ENCODE assay signal across 9 mouse cellular contexts in the genomic region with DNA sequence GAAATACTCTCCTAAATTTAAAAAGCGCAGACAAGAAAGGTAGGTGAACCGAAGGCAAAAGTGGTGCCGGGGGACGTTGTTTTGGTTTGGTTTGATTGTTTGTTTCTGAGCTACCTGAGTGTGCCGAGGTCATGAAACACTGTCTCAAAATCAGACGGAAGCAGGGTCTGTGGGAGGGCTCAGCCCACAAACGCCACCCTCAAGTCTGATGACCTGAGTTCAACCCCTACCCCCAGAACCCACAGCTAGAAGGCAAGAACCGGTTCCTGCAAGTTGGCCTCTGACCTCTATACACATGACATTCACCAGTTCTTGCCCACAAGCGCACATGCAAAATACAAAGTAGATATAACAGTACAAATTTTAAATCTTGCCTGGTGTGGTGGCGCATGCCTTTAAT. TPM values are rescaled to one million over a fixed set of nuclear protein-coding genes. Genes with fewer than 3 reads are reported as not detected.
A peak's percentile ranks its signal among the peaks of the same experiment; 100 is the strongest.
DNase-seq lines count a peak whose midpoint lies in the region; ATAC-seq and TF ChIP-seq lines count a peak whose summit lies in the region.
"Had no signal": no experiment of that assay in that cellular context is flagged by ENCODE, and none has a peak within 500 bp of the region (broad histone marks: within the 10 kb centered on the region; RNA-seq: fewer than 3 reads in every experiment).

No protein-coding gene starts in this region.

- no peaks in the 10 kb centered on the region for H3K9me3 ChIP-seq in embryonic facial prominence, embryonic 14.5 days (ENCODE audit: control insufficient read depth, low read length)

- ATAC-seq in embryonic facial prominence, embryonic 14.5 days (ENCODE audit: low read depth), result no peak
- no peak for ATAC-seq in frontal cortex, adult (ENCODE audit: low TSS enrichment)

- H3K4me3 ChIP-seq in gastrocnemius, adult 2 months, result peak overlapping the region; percentile 15
- peak overlapping the region; percentile 20 for H3K4me3 ChIP-seq in layer of hippocampus, adult 2 months
- H3K4me3 ChIP-seq in embryonic facial prominence, embryonic 14.5 days (ENCODE audit: low read depth, low read length), result no peak overlapping the region

- 69% methylated on average over 10 of the region's 10 CpGs for WGBS in embryonic facial prominence, embryonic 14.5 days

- peak overlapping the region; percentile 13 for H3K4me2 ChIP-seq in embryonic facial prominence, embryonic 14.5 days (ENCODE audit: low read depth, low read length)
- H3K4me2 ChIP-seq: liver, embryonic 11.5 days had no signal

- no peaks in the 10 kb centered on the region for H3K27me3 ChIP-seq in embryonic facial prominence, embryonic 14.5 days (replicated peaks; ENCODE audit: control insufficient read depth, insufficient read depth, low read length)

- 0 out of 2 replicates have a peak, but pooled peaks cover 4% of the 10 kb centered on the region for H3K4me1 ChIP-seq in embryonic facial prominence, embryonic 14.5 days (ENCODE audit: control insufficient read depth, insufficient read depth, low read length)

- DNase-seq in gastrocnemius, adult 2 months, result no peak
- DNase-seq in gastrocnemius, postnatal 14 days, result no peak
- DNase-seq in layer of hippocampus, adult 2 months (ENCODE audit: low spot score in 2 of 2), result no peak
- DNase-seq in layer of hippocampus, adult 9-10 months (ENCODE audit: low spot score), result no peak
- DNase-seq in 416B (ENCODE audit: low read depth), result peak; percentile 47
- no peak for DNase-seq in embryonic facial prominence, embryonic 14.5 days (ENCODE audit: low spot score)
- no peak for DNase-seq in urinary bladder, adult 2 months (ENCODE audit: low spot score)

- H3K36me3 ChIP-seq in embryonic facial prominence, embryonic 14.5 days (ENCODE audit: control insufficient read depth, insufficient read depth, low read length), result no peaks in the 10 kb centered on the region

- intact Hi-C loops in gastrocnemius, adult 2 months (cut with DNase I), result loop anchor here (10.0 kb wide), 1 partner anchor 147 kb away; no protein-coding TSS in a partner anchor
- intact Hi-C loops in gastrocnemius, postnatal 14 days (cut with DNase I; ENCODE audit: low total_unique reads), result no loop called here

- TF ChIP-seq CTCF in gastrocnemius, adult 2 months (IDR thresholded peaks at IDR 0.05), result no peak
- TF ChIP-seq CTCF in layer of hippocampus, adult 2 months (conservative IDR thresholded peaks at IDR 0.05), result no peak

- no peak overlapping the region for H3K9ac ChIP-seq in embryonic facial prominence, embryonic 14.5 days (ENCODE audit: low read depth, low read length)

- H3K27ac ChIP-seq in gastrocnemius, adult 2 months, result no peak overlapping the region
- H3K27ac ChIP-seq in layer of hippocampus, adult 2 months, result no peak overlapping the region
- peak overlapping the region; percentile 25; the same call in 1 of the 2 replicates for H3K27ac ChIP-seq in embryonic facial prominence, embryonic 14.5 days (replicated peaks; ENCODE audit: low read depth, low read length)

RNA-seq across cellular contexts. Expression of a gene that starts 43.0 kb away (rescaled TPM):
- 10 to 100 TPM; 23.5 to 28.0 TPM for total RNA-seq in gastrocnemius, adult 2 months (2021)
- total RNA-seq in gastrocnemius, postnatal 14 days (2021), result 10 to 100 TPM; 19.5 to 21.1 TPM
- 100 to 1,000 TPM; 161 to 166 TPM for total RNA-seq in layer of hippocampus, adult 2 months (2021)
- 51.0 and 51.8 TPM in 2 replicates for polyA plus RNA-seq in embryonic facial prominence, embryonic 14.5 days (2014; fragmentation: Nextera tagmentation; extraction: Ambion mirVana)
- 19.4 and 21.4 TPM in 2 replicates for polyA plus RNA-seq in urinary bladder, adult 2 months (2012; rRNA removed)

Comparison
In these comparisons a context has a peak if more than half of its experiments do, and no peak if none do; other contexts are left out.
1. RNA of a gene that starts 43.0 kb away (total RNA-seq): 161 to 166 TPM in layer of hippocampus, adult 2 months; 23.5 to 28.0 TPM in gastrocnemius, adult 2 months and 19.5 to 21.1 TPM in gastrocnemius, postnatal 14 days; every median in the first group is over 4 times any median in the second.